Mouse (Mus musculus) limb, embryonic 14.5 days (tissue): ENCODE data around the gene Hyal1. TPM values are rescaled to one million over a fixed set of nuclear protein-coding genes. Genes with fewer than 3 reads are reported as not detected.

Experiments
- ATAC-seq: fragments of 200-750 bp; cut with Nextera tagmentation; 2 replicates; pipeline ENCODE4 v1.8.0; 2017; ENCODE audit warnings: low read depth, moderate number of reproducible peaks, moderate TSS enrichment; ENCODE audit not compliant: low FRiP score
- DNase-seq: peaks from one replicate; pipeline ENCODE4 v3.0.0-alpha.2; 2015; ENCODE audit warnings: low spot score
- H3K27ac ChIP-seq: fragments of 300-500 bp; sonication (generic); replicated peaks from 2 replicates; pipeline ENCODE4 v1.5.1; 2014; ENCODE audit warnings: low read depth, mild to moderate bottlenecking, low read length, moderate library complexity, mixed read lengths
- H3K27me3 ChIP-seq: fragments of 300-500 bp; sonication (generic); 2 replicates; pipeline ENCODE4 v1.6.1; 2014; ENCODE audit warnings: low read length, mixed read lengths; ENCODE audit not compliant: control insufficient read depth, insufficient read depth
- H3K36me3 ChIP-seq: fragments of 300-500 bp; sonication (generic); 2 replicates; pipeline ENCODE4 v1.6.1; 2014; ENCODE audit warnings: mild to moderate bottlenecking, low read length, moderate library complexity, mixed read lengths; ENCODE audit not compliant: control insufficient read depth, insufficient read depth
- H3K4me1 ChIP-seq: fragments of 300-500 bp; sonication (generic); 2 replicates; pipeline ENCODE4 v1.6.1; 2014; ENCODE audit warnings: antibody characterized with exemption, low read length, mixed read lengths; ENCODE audit not compliant: control insufficient read depth, insufficient read depth
- H3K4me2 ChIP-seq: fragments of 300-500 bp; sonication (generic); replicated peaks from 2 replicates; pipeline ENCODE4 v1.6.1; 2014; ENCODE audit warnings: low read depth, mild to moderate bottlenecking, low read length, moderate library complexity; ENCODE audit not compliant: severe bottlenecking
- H3K4me3 ChIP-seq: fragments of 300-500 bp; sonication (generic); replicated peaks from 2 replicates; pipeline ENCODE4 v1.5.1; 2014; ENCODE audit warnings: low read length
- H3K9ac ChIP-seq: fragments of 300-500 bp; sonication (generic); 2 replicates; pipeline ENCODE4 v1.6.1; 2014; ENCODE audit warnings: mild to moderate bottlenecking, low read depth, low read length, moderate library complexity; ENCODE audit not compliant: severe bottlenecking
- H3K9me3 ChIP-seq: fragments of 300-500 bp; sonication (generic); 2 replicates; pipeline ENCODE4 v1.6.1; 2016; ENCODE audit warnings: low read length; ENCODE audit not compliant: control insufficient read depth
- POLR2A ChIP-seq: fragments of 200-500 bp; IDR thresholded peaks from 2 replicates; pipeline ENCODE4 v1.8.0; 2012; ENCODE audit warnings: inconsistent platforms, mild to moderate bottlenecking, moderate library complexity, borderline replicate concordance; ENCODE audit not compliant: insufficient read depth, insufficient read length; ENCODE audit errors: extremely low read depth
- WGBS: fragments of 180-500 bp; shearing (Covaris S2); extraction: QIAGEN DNeasy Blood & Tissue Kit; methylation state at CpG from one replicate; pipeline ENCODE4 v1.1.7; 2014; 5-methylcytosine and 5-hydroxymethylcytosine counted together
- polyA plus RNA-seq, 2 experiments: library from polyadenylated mRNA; depleted of rRNA in 1 of 2; stranded (reverse) in 1 of 2; unstranded in 1 of 2; fragments of >200 nt; fragmentation: Nextera tagmentation in 1 of 2; extraction: Ambion mirVana in 1 of 2; gene quantifications; 2 replicates each; pipeline versions ENCODE4 v1.2.1 to v1.2.3; 2012 to 2014

Hyal1 gene
- polyA plus RNA-seq, 2 experiments, result 6.9 to 11.1 TPM

GRCm38 (mm10) chr9:107606591-107606990 is 29.9 kb downstream of the Hyal1 start:
- Histone ChIP-seq H3K36me3 (no peaks in the 10 kb centered on the region), H3K4me3 (peak overlapping the region; percentile 22), H3K4me2 (peak overlapping the region; percentile 46), H3K9ac (peak overlapping the region; percentile 32), H3K27ac (peak overlapping the region; percentile 65; the same call in 1 of the 2 replicates), H3K9me3 (no peaks in the 10 kb centered on the region), H3K4me1 (peaks cover 72% of the 10 kb centered on the region), H3K27me3 (no peaks in the 10 kb centered on the region)
- DNase-seq, result no peak
- TF ChIP-seq POLR2A, result no peak
- 3% methylated on average over 9 of the region's 9 CpGs for WGBS
- ATAC-seq, result no peak

- Histone ChIP-seq H3K9ac (peak overlapping the region; percentile 32), H3K27me3 (no peaks in the 10 kb centered on the region), H3K4me1 (peaks cover 77% of the 10 kb centered on the region), H3K27ac (peak overlapping the region; percentile 26; the same call in 1 of the 2 replicates), H3K4me3 (peak overlapping the region; percentile 22), H3K36me3 (no peaks in the 10 kb centered on the region), H3K4me2 (peak overlapping the region; percentile 46), H3K9me3 (no peaks in the 10 kb centered on the region)
- TF ChIP-seq POLR2A, result no peak
- 79% methylated on average over 2 of the region's 2 CpGs for WGBS
- no peak for DNase-seq
- no peak for ATAC-seq
These were observed 30.3 kb downstream of the Hyal1 start for GRCm38 (mm10) chr9:107607036-107607435.

- Histone ChIP-seq H3K4me3 (no peak overlapping the region), H3K27ac (peak overlapping the region; percentile 28), H3K4me1 (peaks cover 75% of the 10 kb centered on the region), H3K9me3 (no peaks in the 10 kb centered on the region), H3K36me3 (no peaks in the 10 kb centered on the region), H3K27me3 (no peaks in the 10 kb centered on the region), H3K4me2 (peak overlapping the region; percentile 46; the same call in 1 of the 2 replicates), H3K9ac (no peak overlapping the region)
- 50% methylated on average over 9 of the region's 9 CpGs for WGBS
- no peak for TF ChIP-seq POLR2A
- DNase-seq (no peak), ATAC-seq (no peak)
These were observed 31.0 kb downstream of the Hyal1 start for GRCm38 (mm10) chr9:107607653-107608245.

- peaks cover 80% of the 10 kb centered on the region for H3K4me1 ChIP-seq
- H3K9me3 ChIP-seq, result no peaks in the 10 kb centered on the region
- ATAC-seq (no peak), DNase-seq (no peak)
- 34% methylated on average over 11 of the region's 12 CpGs for WGBS
- peak within 1 kb of the TSS; percentile 46; the same call in 1 of the 2 replicates for H3K4me2 ChIP-seq
- H3K27me3 ChIP-seq, result no peaks in the 10 kb centered on the region
- no peak within 1 kb of the TSS for H3K4me3 ChIP-seq
- peak within 1 kb of the TSS; percentile 28 for H3K27ac ChIP-seq
- peaks cover 4% of the 10 kb centered on the region for H3K36me3 ChIP-seq
- H3K9ac ChIP-seq, result no peak within 1 kb of the TSS
- TF ChIP-seq POLR2A, result no peak
These were observed 32.2 kb downstream of the Hyal1 start, which contains the start of gene Sema3b for GRCm38 (mm10) chr9:107608741-107609432. Gene Sema3b (minus strand): TSS chr9:107609229.

GRCm38 (mm10) chr9:107609433-107609830 is 32.7 kb downstream of the Hyal1 start:
- Histone ChIP-seq H3K4me2 (no peak overlapping the region), H3K4me3 (no peak overlapping the region), H3K4me1 (peaks cover 75% of the 10 kb centered on the region), H3K9me3 (no peaks in the 10 kb centered on the region), H3K9ac (no peak overlapping the region), H3K27me3 (no peaks in the 10 kb centered on the region), H3K27ac (0 out of 2 replicates have a peak overlapping the region, but pooled peaks have one; percentile 27), H3K36me3 (peaks cover 10% of the 10 kb centered on the region)
- DNase-seq, result no peak
- WGBS, result 65% methylated on average over 4 of the region's 4 CpGs
- no peak for ATAC-seq
- TF ChIP-seq POLR2A, result no peak
